ENCODE assay signal across 9 mouse cellular contexts in the genomic region with DNA sequence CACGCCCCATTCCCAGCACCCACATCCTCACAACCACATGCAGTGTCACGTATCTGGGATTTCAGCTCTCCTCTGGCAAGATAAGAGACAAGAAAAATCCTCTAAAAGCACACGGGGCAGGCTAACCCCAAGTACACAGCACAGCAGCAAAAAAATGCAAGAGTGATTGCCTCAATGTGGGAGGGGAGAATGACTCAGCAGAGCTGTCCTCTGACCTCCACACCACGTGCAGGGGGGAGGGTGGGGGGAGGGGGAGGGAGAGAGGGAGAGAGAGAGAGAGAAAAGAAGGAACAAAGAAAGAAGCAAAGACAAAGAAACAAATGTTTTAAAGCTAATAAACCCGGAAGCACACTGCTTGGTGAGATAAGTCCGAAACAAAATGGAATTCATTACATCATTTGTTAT. TPM values are rescaled to one million over a fixed set of nuclear protein-coding genes. Genes with fewer than 3 reads are reported as not detected.
DNase-seq lines count a peak whose midpoint lies in the region; ATAC-seq and TF ChIP-seq lines count a peak whose summit lies in the region.
"Had no signal": no experiment of that assay in that cellular context is flagged by ENCODE, and none has a peak within 500 bp of the region (broad histone marks: within the 10 kb centered on the region; RNA-seq: fewer than 3 reads in every experiment).

No protein-coding gene starts in this region.

- 0 out of 2 replicates have a peak, but pooled peaks have one; percentile 25 for ATAC-seq in kidney, postnatal 0 days (replicated peaks; ENCODE audit: low FRiP score, low read depth)
- ATAC-seq in stomach, embryonic 16.5 days (ENCODE audit: insufficient read depth, low FRiP score): peak; percentile 58; the same call in 1 of the 2 replicates

- H3K27ac ChIP-seq in kidney, postnatal 0 days: no peak overlapping the region
- no peak overlapping the region for H3K27ac ChIP-seq in stomach, embryonic 16.5 days (ENCODE audit: low read length)

- WGBS in kidney, postnatal 0 days: 33% methylated on average over 6 of the region's 6 CpGs
- WGBS in stomach, embryonic 16.5 days: 23% methylated on average over 6 of the region's 6 CpGs

- no peaks in the 10 kb centered on the region; the same call in 1 of the 2 replicates for H3K4me1 ChIP-seq in kidney, postnatal 0 days (replicated peaks; ENCODE audit: insufficient read depth, low read length)
- H3K4me1 ChIP-seq in stomach, embryonic 16.5 days (ENCODE audit: control insufficient read depth, insufficient read depth, low read length): peaks cover 10% of the 10 kb centered on the region; the same call in 1 of the 2 replicates

- no peaks in the 10 kb centered on the region for H3K36me3 ChIP-seq in kidney, postnatal 0 days (ENCODE audit: insufficient read depth, low read length)
- no peaks in the 10 kb centered on the region for H3K36me3 ChIP-seq in stomach, embryonic 16.5 days (ENCODE audit: control insufficient read depth, insufficient read depth, low read length)

- H3K27me3 ChIP-seq in kidney, postnatal 0 days (ENCODE audit: insufficient read depth, low read length): no peaks in the 10 kb centered on the region
- H3K27me3 ChIP-seq in stomach, embryonic 16.5 days (ENCODE audit: control insufficient read depth, insufficient read depth, low read length): no peaks in the 10 kb centered on the region

- H3K9ac ChIP-seq in kidney, postnatal 0 days (ENCODE audit: low read depth, low read length): no peak overlapping the region
- H3K9ac ChIP-seq in stomach, embryonic 16.5 days (ENCODE audit: low read length): no peak overlapping the region

- peak; percentile 5 to 13 for DNase-seq in frontal cortex, postnatal 36 days (ENCODE audit: low spot score in 2 of 2)
- no peak for DNase-seq in frontal cortex, postnatal 10 days (ENCODE audit: low spot score in 2 of 2)
- peak; percentile 27 for DNase-seq in urinary bladder, postnatal 14 days (ENCODE audit: low spot score)
- DNase-seq in urinary bladder, adult 2 months (ENCODE audit: low spot score): no peak
- DNase-seq in kidney, postnatal 0 days (ENCODE audit: low spot score): peak; percentile 28
- DNase-seq in cerebellum, adult 11-12 months: no peak
- no peak for DNase-seq in gastrocnemius, postnatal 10 days

- H3K9me3 ChIP-seq in kidney, postnatal 0 days (replicated peaks; ENCODE audit: low read length): no peaks in the 10 kb centered on the region
- no peaks in the 10 kb centered on the region for H3K9me3 ChIP-seq in stomach, embryonic 16.5 days (replicated peaks; ENCODE audit: control insufficient read depth, low read length)

- H3K4me2 ChIP-seq in kidney, postnatal 0 days (ENCODE audit: low read length): no peak overlapping the region
- H3K4me2 ChIP-seq in stomach, embryonic 16.5 days (ENCODE audit: low read depth, low read length): no peak overlapping the region

- H3K4me3 ChIP-seq in kidney, postnatal 0 days (replicated peaks; ENCODE audit: low read depth, low read length): no peak overlapping the region
- no peak overlapping the region for H3K4me3 ChIP-seq in stomach, embryonic 16.5 days (replicated peaks; ENCODE audit: low read length)

- no peak for TF ChIP-seq CTCF in kidney, postnatal 0 days (IDR thresholded peaks at IDR 0.05; ENCODE audit: low read depth)

RNA-seq across cellular contexts. Expression of a gene that starts 11.1 kb away (rescaled TPM):
- 10.7 and 12.1 TPM in 2 replicates for polyA plus RNA-seq in urinary bladder, adult 2 months (2012; rRNA removed)
- polyA plus RNA-seq in kidney, postnatal 0 days (2015; fragmentation: Nextera tagmentation; extraction: Ambion mirVana): 16.5 and 18.6 TPM in 2 replicates
- 11.4 and 20.6 TPM in 2 replicates for polyA plus RNA-seq in stomach, embryonic 16.5 days (2015; fragmentation: Nextera tagmentation; extraction: Ambion mirVana)
- 1 to 10 TPM in 1 of 2 experiments, not detected in 1; 1.7 TPM for total RNA-seq in gastrocnemius, postnatal 10 days (2021)

RNA-seq across cellular contexts. Expression of a gene that starts 18.8 kb away (rescaled TPM):
- not detected in 2 replicates for polyA plus RNA-seq in urinary bladder, adult 2 months (2012; rRNA removed)
- polyA plus RNA-seq in kidney, postnatal 0 days (2015; fragmentation: Nextera tagmentation; extraction: Ambion mirVana): not detected in 2 replicates
- not detected in 2 replicates for polyA plus RNA-seq in stomach, embryonic 16.5 days (2015; fragmentation: Nextera tagmentation; extraction: Ambion mirVana)
- total RNA-seq in gastrocnemius, postnatal 10 days (2021): not detected
- total RNA-seq: left cerebral cortex, adult 18-20 months had no signal

RNA-seq across cellular contexts. Expression of a gene that starts 19.0 kb away (rescaled TPM):
- not detected in 2 replicates for polyA plus RNA-seq in urinary bladder, adult 2 months (2012; rRNA removed)
- polyA plus RNA-seq in kidney, postnatal 0 days (2015; fragmentation: Nextera tagmentation; extraction: Ambion mirVana): 0.12 and 0.19 TPM in 2 replicates
- not detected in 2 replicates for polyA plus RNA-seq in stomach, embryonic 16.5 days (2015; fragmentation: Nextera tagmentation; extraction: Ambion mirVana)
- total RNA-seq in gastrocnemius, postnatal 10 days (2021): not detected
- total RNA-seq: left cerebral cortex, adult 18-20 months had no signal

RNA-seq across cellular contexts. Expression of a gene that starts 33.3 kb away (rescaled TPM):
- 1,077 and 1,084 TPM in 2 replicates for polyA plus RNA-seq in urinary bladder, adult 2 months (2012; rRNA removed)
- 2,933 and 3,330 TPM in 2 replicates for polyA plus RNA-seq in kidney, postnatal 0 days (2015; fragmentation: Nextera tagmentation; extraction: Ambion mirVana)
- polyA plus RNA-seq in stomach, embryonic 16.5 days (2015; fragmentation: Nextera tagmentation; extraction: Ambion mirVana): 2,107 and 2,375 TPM in 2 replicates
- 100 to 1,000 TPM; 680 to 704 TPM for total RNA-seq in gastrocnemius, postnatal 10 days (2021)

RNA-seq across cellular contexts. Expression of a gene that starts 46.3 kb away (rescaled TPM):
- polyA plus RNA-seq in urinary bladder, adult 2 months (2012; rRNA removed): 0.65 and 0.74 TPM in 2 replicates
- polyA plus RNA-seq in kidney, postnatal 0 days (2015; fragmentation: Nextera tagmentation; extraction: Ambion mirVana): 1.7 and 2.7 TPM in 2 replicates
- polyA plus RNA-seq in stomach, embryonic 16.5 days (2015; fragmentation: Nextera tagmentation; extraction: Ambion mirVana): 2.0 and 2.3 TPM in 2 replicates
- total RNA-seq in gastrocnemius, postnatal 10 days (2021): 1 to 10 TPM in 1 of 2 experiments, under 1 TPM in 1; 0.21 to 1.6 TPM

Comparison
In these comparisons a context has a peak if more than half of its experiments do, and no peak if none do; other contexts are left out.
1. DNase-seq: peak in frontal cortex, postnatal 36 days (2 of 2), urinary bladder, postnatal 14 days (single experiment) and kidney, postnatal 0 days (single experiment); none in frontal cortex, postnatal 10 days (0 of 2), urinary bladder, adult 2 months (single experiment), cerebellum, adult 11-12 months (single experiment) and gastrocnemius, postnatal 10 days (single experiment).